Mouse (Mus musculus) liver, postnatal 0 days (tissue): ENCODE data around the gene Syn3.

Experiments
- CTCF ChIP-seq: sonication (generic); IDR thresholded peaks from 2 replicates; pipeline ENCODE4 v1.5.1; 2016; ENCODE audit warnings: antibody characterized with exemption, low read depth
- EP300 ChIP-seq: IDR thresholded peaks from 2 replicates; pipeline ENCODE4 v1.6.1; 2016; ENCODE audit warnings: antibody characterized with exemption, low read depth, mild to moderate bottlenecking

- no peak for TF ChIP-seq CTCF
- no peak for TF ChIP-seq EP300
Measured at GRCm38 (mm10) chr10:86060267-86060666, 438.4 kb downstream of the Syn3 start.
